Mouse (Mus musculus) neural tube, embryonic 11.5 days (tissue): ENCODE results near the gene Robo1. TPM values are rescaled to one million over a fixed set of nuclear protein-coding genes. Genes with fewer than 3 reads are reported as not detected.

Source experiments
- ATAC-seq: fragments of 200-750 bp; cut with Nextera tagmentation; 2 replicates; pipeline ENCODE4 v1.8.0; 2017; ENCODE audit warnings: moderate number of reproducible peaks, mild to moderate bottlenecking, moderate TSS enrichment, moderate library complexity; ENCODE audit not compliant: insufficient read depth, low FRiP score, low TSS enrichment
- DNase-seq: peaks from one replicate; pipeline ENCODE4 v3.0.0-alpha.2; 2015; ENCODE audit warnings: low spot score
- H3K27ac ChIP-seq: fragments of 300-500 bp; sonication (generic); 2 replicates; pipeline ENCODE4 v1.5.1; 2014; ENCODE audit warnings: low read depth, mild to moderate bottlenecking, low read length
- H3K27me3 ChIP-seq: fragments of 300-500 bp; sonication (generic); 2 replicates; pipeline ENCODE4 v1.6.1; 2014; ENCODE audit warnings: mild to moderate bottlenecking, low read length, mixed read lengths; ENCODE audit not compliant: control insufficient read depth, insufficient read depth
- H3K36me3 ChIP-seq: fragments of 300-500 bp; sonication (generic); 2 replicates; pipeline ENCODE4 v1.6.1; 2014; ENCODE audit warnings: mild to moderate bottlenecking, low read length, moderate library complexity, mixed read lengths; ENCODE audit not compliant: control insufficient read depth, insufficient read depth
- H3K4me1 ChIP-seq: fragments of 300-500 bp; sonication (generic); 2 replicates; pipeline ENCODE4 v1.6.1; 2014; ENCODE audit warnings: low read length, mixed read lengths; ENCODE audit not compliant: control insufficient read depth, insufficient read depth
- H3K4me2 ChIP-seq: fragments of 300-500 bp; sonication (generic); 2 replicates; pipeline ENCODE4 v1.6.1; 2014; ENCODE audit warnings: low read depth, mild to moderate bottlenecking, moderate library complexity
- H3K4me3 ChIP-seq: fragments of 300-500 bp; sonication (generic); 2 replicates; pipeline ENCODE4 v1.5.1; 2014; ENCODE audit warnings: low read depth, low read length
- H3K9ac ChIP-seq: fragments of 300-500 bp; sonication (generic); 2 replicates; pipeline ENCODE4 v1.6.1; 2014; ENCODE audit warnings: mild to moderate bottlenecking, low read length
- H3K9me3 ChIP-seq: fragments of 300-500 bp; sonication (generic); 2 replicates; pipeline ENCODE4 v1.6.1; 2016; ENCODE audit warnings: low read length; ENCODE audit not compliant: control insufficient read depth
- WGBS: fragments of 180-500 bp; shearing (Covaris S2); extraction: QIAGEN DNeasy Blood & Tissue Kit; methylation state at CpG from one replicate; pipeline ENCODE4 v1.1.7; 2014; 5-methylcytosine and 5-hydroxymethylcytosine counted together
- polyA plus RNA-seq: library from polyadenylated mRNA; unstranded; fragments of >200 nt; fragmentation: Nextera tagmentation; extraction: Ambion mirVana; gene quantifications from 2 replicates; pipeline ENCODE4 v1.2.1, GENCODE M21; 2014

The Robo1 gene
- polyA plus RNA-seq, 1 experiment from 2014 or later = 58.3 TPM

- H3K4me1 ChIP-seq = peaks cover 7% of the 10 kb centered on the region; the same call in 1 of the 2 replicates
- no peak overlapping the region for H3K27ac ChIP-seq
- no peaks in the 10 kb centered on the region for H3K27me3 ChIP-seq
- no peak overlapping the region for H3K4me2 ChIP-seq
- ATAC-seq (0 out of 2 replicates have a peak, but pooled peaks have one; percentile 27), DNase-seq (peak; percentile 27)
- H3K9ac ChIP-seq = no peak overlapping the region
- no peaks in the 10 kb centered on the region for H3K9me3 ChIP-seq
- H3K36me3 ChIP-seq = no peaks in the 10 kb centered on the region
- 32% methylated on average over 5 of the region's 5 CpGs for WGBS
- H3K4me3 ChIP-seq = no peak overlapping the region
Measured at GRCm38 (mm10) chr16:72411669-72412270, 103.7 kb downstream of the Robo1 start.

GRCm38 (mm10) chr16:72412879-72413278, 104.8 kb downstream of the Robo1 start:
- H3K9ac ChIP-seq = no peak overlapping the region
- no peak overlapping the region for H3K4me2 ChIP-seq
- H3K36me3 ChIP-seq = no peaks in the 10 kb centered on the region
- no peak for ATAC-seq
- H3K4me3 ChIP-seq = no peak overlapping the region
- no peaks in the 10 kb centered on the region for H3K27me3 ChIP-seq
- no peaks in the 10 kb centered on the region for H3K9me3 ChIP-seq
- 42% methylated on average over 7 of the region's 7 CpGs for WGBS
- no peak overlapping the region for H3K27ac ChIP-seq
- peak; percentile 14 for DNase-seq
- H3K4me1 ChIP-seq = peaks cover 7% of the 10 kb centered on the region; the same call in 1 of the 2 replicates

GRCm38 (mm10) chr16:72419328-72420066, 111.4 kb downstream of the Robo1 start:
- 76% methylated on average over 5 of the region's 5 CpGs for WGBS
- no peak for DNase-seq

GRCm38 (mm10) chr16:72422426-72422825, 114.3 kb downstream of the Robo1 start:
- H3K4me1 ChIP-seq = no peaks in the 10 kb centered on the region
- 84% methylated on average over 4 of the region's 4 CpGs for WGBS
- no peaks in the 10 kb centered on the region for H3K27me3 ChIP-seq
- no peak overlapping the region for H3K9ac ChIP-seq
- DNase-seq (no peak), ATAC-seq (no peak)
- no peak overlapping the region for H3K4me3 ChIP-seq
- no peaks in the 10 kb centered on the region for H3K9me3 ChIP-seq
- no peak overlapping the region for H3K4me2 ChIP-seq
- no peaks in the 10 kb centered on the region for H3K36me3 ChIP-seq
- no peak overlapping the region for H3K27ac ChIP-seq

More at GRCm38 (mm10) chr16:72419328-72420066, 111.4 kb downstream of the Robo1 start:
- no peak overlapping the region for H3K4me3 ChIP-seq
- H3K27me3 ChIP-seq = no peaks in the 10 kb centered on the region
- H3K4me1 ChIP-seq = no peaks in the 10 kb centered on the region
- H3K27ac ChIP-seq = no peak overlapping the region
- no peaks in the 10 kb centered on the region for H3K36me3 ChIP-seq
- no peak overlapping the region for H3K4me2 ChIP-seq
- no peak for ATAC-seq
- H3K9me3 ChIP-seq = no peaks in the 10 kb centered on the region
- H3K9ac ChIP-seq = no peak overlapping the region

- H3K9me3 ChIP-seq = no peaks in the 10 kb centered on the region
- no peak for ATAC-seq
- no peaks in the 10 kb centered on the region; the same call in 1 of the 2 replicates for H3K4me1 ChIP-seq
Measured at GRCm38 (mm10) chr16:72434396-72434795, 126.3 kb downstream of the Robo1 start.

GRCm38 (mm10) chr16:72444428-72445135, 136.5 kb downstream of the Robo1 start:
- no peak overlapping the region for H3K4me3 ChIP-seq
- no peaks in the 10 kb centered on the region for H3K4me1 ChIP-seq
- H3K27ac ChIP-seq = no peak overlapping the region
- no peak for DNase-seq
- H3K4me2 ChIP-seq = no peak overlapping the region
- H3K27me3 ChIP-seq = no peaks in the 10 kb centered on the region
- H3K9ac ChIP-seq = no peak overlapping the region
- WGBS = 75% methylated on average over 18 of the region's 18 CpGs
- no peaks in the 10 kb centered on the region for H3K9me3 ChIP-seq
- H3K36me3 ChIP-seq = no peaks in the 10 kb centered on the region
- ATAC-seq = no peak

More at GRCm38 (mm10) chr16:72434396-72434795, 126.3 kb downstream of the Robo1 start:
- DNase-seq = no peak
- Histone ChIP-seq H3K4me3 (no peak overlapping the region), H3K27me3 (no peaks in the 10 kb centered on the region), H3K36me3 (no peaks in the 10 kb centered on the region), H3K4me2 (no peak overlapping the region), H3K9ac (no peak overlapping the region), H3K27ac (no peak overlapping the region)

- Histone ChIP-seq H3K9me3 (no peaks in the 10 kb centered on the region), H3K4me3 (no peak overlapping the region), H3K27me3 (no peaks in the 10 kb centered on the region), H3K9ac (no peak overlapping the region), H3K4me1 (no peaks in the 10 kb centered on the region), H3K36me3 (no peaks in the 10 kb centered on the region), H3K27ac (no peak overlapping the region), H3K4me2 (no peak overlapping the region)
- no peak for DNase-seq
- ATAC-seq = no peak
- 51% methylated on average over 10 of the region's 10 CpGs for WGBS
Measured at GRCm38 (mm10) chr16:72458155-72458554, 150.0 kb downstream of the Robo1 start.

GRCm38 (mm10) chr16:72458576-72458975, 150.5 kb downstream of the Robo1 start:
- WGBS = 52% methylated on average over 10 of the region's 10 CpGs
- Histone ChIP-seq H3K36me3 (no peaks in the 10 kb centered on the region), H3K4me2 (no peak overlapping the region), H3K9me3 (no peaks in the 10 kb centered on the region), H3K4me3 (no peak overlapping the region), H3K27me3 (no peaks in the 10 kb centered on the region), H3K9ac (no peak overlapping the region), H3K4me1 (no peaks in the 10 kb centered on the region), H3K27ac (no peak overlapping the region)
- ATAC-seq (no peak), DNase-seq (no peak)
